Mouse (Mus musculus) liver, embryonic 14.5 days (tissue): ENCODE results near the gene Sec14l3.

ENCODE experiments used
- CTCF ChIP-seq: IDR thresholded peaks from 2 replicates; pipeline ENCODE4 v1.5.1; 2016; ENCODE audit warnings: antibody characterized with exemption, low read depth, control low read depth
- EP300 ChIP-seq: IDR thresholded peaks from 2 replicates; pipeline ENCODE4 v1.6.1; 2016; ENCODE audit warnings: antibody characterized with exemption, low read depth

- TF ChIP-seq CTCF (peak; percentile 52), EP300 (no peak)
Observed at GRCm38 (mm10) chr11:4098120-4098519, 33.5 kb downstream of the Sec14l3 start.
